Mouse (Mus musculus): ENCODE measurements at regions not wholly inside any gene's neighbourhood (a gene's known extent, or its start where the extent isn't known, plus 50 kb on each side); places are given as distances from the start of the nearest gene placed in this dataset.

- H3K4me1 ChIP-seq (ENCODE audit: control insufficient read depth, insufficient read depth, low read length) = no peaks in the 10 kb centered on the region
- DNase-seq = no peak
- no peaks in the 10 kb centered on the region for H3K27me3 ChIP-seq (ENCODE audit: control insufficient read depth, insufficient read depth, low read length)
- H3K9ac ChIP-seq (replicated peaks; ENCODE audit: low read length) = no peak overlapping the region
- no peak overlapping the region for H3K4me2 ChIP-seq (ENCODE audit: low read length)
- no peaks in the 10 kb centered on the region for H3K36me3 ChIP-seq (ENCODE audit: control insufficient read depth, insufficient read depth, low read length)
- no peak overlapping the region for H3K4me3 ChIP-seq (replicated peaks; ENCODE audit: low read depth, low read length)
- 91% methylated on average over 6 of the region's 6 CpGs for WGBS
- no peaks in the 10 kb centered on the region for H3K9me3 ChIP-seq (ENCODE audit: control insufficient read depth, low read length)
- H3K27ac ChIP-seq (replicated peaks; ENCODE audit: low read depth, low read length) = no peak overlapping the region
- ATAC-seq (ENCODE audit: low FRiP score, low TSS enrichment) = no peak
Observed at GRCm38 (mm10) chr17:67569865-67570264, 62.7 kb downstream of the Lrrc30 start.

- Histone ChIP-seq H3K4me1 (ENCODE audit: control insufficient read depth, insufficient read depth, low read length) (no peaks in the 10 kb centered on the region), H3K9me3 (ENCODE audit: control insufficient read depth, low read length) (no peaks in the 10 kb centered on the region), H3K36me3 (ENCODE audit: control insufficient read depth, insufficient read depth, low read length) (no peaks in the 10 kb centered on the region), H3K4me2 (ENCODE audit: low read length) (no peak overlapping the region), H3K27me3 (ENCODE audit: control insufficient read depth, insufficient read depth, low read length) (no peaks in the 10 kb centered on the region), H3K4me3 (replicated peaks; ENCODE audit: low read depth, low read length) (no peak overlapping the region), H3K27ac (replicated peaks; ENCODE audit: low read depth, low read length) (no peak overlapping the region), H3K9ac (replicated peaks; ENCODE audit: low read length) (no peak overlapping the region)
- WGBS = 85% methylated on average over 11 of the region's 11 CpGs
- ATAC-seq (ENCODE audit: low FRiP score, low TSS enrichment) (no peak), DNase-seq (no peak)
Observed at GRCm38 (mm10) chr17:67566216-67566615, 66.3 kb downstream of the Lrrc30 start.

GRCm38 (mm10) chr17:67565746-67566145 lies 66.8 kb downstream of the Lrrc30 start:
- WGBS = 39% methylated on average over 3 of the region's 3 CpGs

GRCm38 (mm10) chr17:67564845-67565244 lies 67.7 kb downstream of the Lrrc30 start:
- H3K9ac ChIP-seq (replicated peaks; ENCODE audit: low read length) = no peak overlapping the region
- H3K27ac ChIP-seq (replicated peaks; ENCODE audit: low read depth, low read length) = no peak overlapping the region
- no peaks in the 10 kb centered on the region for H3K4me1 ChIP-seq (ENCODE audit: control insufficient read depth, insufficient read depth, low read length)
- H3K36me3 ChIP-seq (ENCODE audit: control insufficient read depth, insufficient read depth, low read length) = no peaks in the 10 kb centered on the region
- H3K27me3 ChIP-seq (ENCODE audit: control insufficient read depth, insufficient read depth, low read length) = no peaks in the 10 kb centered on the region
- H3K4me2 ChIP-seq (ENCODE audit: low read length) = no peak overlapping the region
- no peak for ATAC-seq (ENCODE audit: low FRiP score, low TSS enrichment)
- no peak for DNase-seq
- H3K9me3 ChIP-seq (ENCODE audit: control insufficient read depth, low read length) = no peaks in the 10 kb centered on the region
- 64% methylated on average over 3 of the region's 3 CpGs for WGBS
- no peak overlapping the region for H3K4me3 ChIP-seq (replicated peaks; ENCODE audit: low read depth, low read length)

More at GRCm38 (mm10) chr17:67565746-67566145, 66.8 kb downstream of the Lrrc30 start:
- H3K9ac ChIP-seq (replicated peaks; ENCODE audit: low read length) = no peak overlapping the region
- H3K4me2 ChIP-seq (ENCODE audit: low read length) = no peak overlapping the region
- no peaks in the 10 kb centered on the region for H3K4me1 ChIP-seq (ENCODE audit: control insufficient read depth, insufficient read depth, low read length)
- no peaks in the 10 kb centered on the region for H3K36me3 ChIP-seq (ENCODE audit: control insufficient read depth, insufficient read depth, low read length)
- ATAC-seq (ENCODE audit: low FRiP score, low TSS enrichment) (no peak), DNase-seq (no peak)
- H3K9me3 ChIP-seq (ENCODE audit: control insufficient read depth, low read length) = no peaks in the 10 kb centered on the region
- no peaks in the 10 kb centered on the region for H3K27me3 ChIP-seq (ENCODE audit: control insufficient read depth, insufficient read depth, low read length)
- H3K4me3 ChIP-seq (replicated peaks; ENCODE audit: low read depth, low read length) = no peak overlapping the region
- no peak overlapping the region for H3K27ac ChIP-seq (replicated peaks; ENCODE audit: low read depth, low read length)

- H3K4me2 ChIP-seq (ENCODE audit: low read length) = no peak overlapping the region
- no peak overlapping the region for H3K27ac ChIP-seq (replicated peaks; ENCODE audit: low read depth, low read length)
- WGBS = 85% methylated on average over 7 of the region's 7 CpGs
- no peak overlapping the region for H3K4me3 ChIP-seq (replicated peaks; ENCODE audit: low read depth, low read length)
- DNase-seq (no peak), ATAC-seq (ENCODE audit: low FRiP score, low TSS enrichment) (no peak)
- H3K9me3 ChIP-seq (ENCODE audit: control insufficient read depth, low read length) = no peaks in the 10 kb centered on the region
- no peaks in the 10 kb centered on the region for H3K27me3 ChIP-seq (ENCODE audit: control insufficient read depth, insufficient read depth, low read length)
- no peaks in the 10 kb centered on the region for H3K36me3 ChIP-seq (ENCODE audit: control insufficient read depth, insufficient read depth, low read length)
- H3K4me1 ChIP-seq (ENCODE audit: control insufficient read depth, insufficient read depth, low read length) = no peaks in the 10 kb centered on the region
- H3K9ac ChIP-seq (replicated peaks; ENCODE audit: low read length) = no peak overlapping the region
Observed at GRCm38 (mm10) chr17:67563036-67563435, 69.5 kb downstream of the Lrrc30 start.

- Histone ChIP-seq H3K4me3 (replicated peaks; ENCODE audit: low read depth, low read length) (no peak overlapping the region), H3K36me3 (ENCODE audit: control insufficient read depth, insufficient read depth, low read length) (no peaks in the 10 kb centered on the region), H3K4me1 (ENCODE audit: control insufficient read depth, insufficient read depth, low read length) (no peaks in the 10 kb centered on the region), H3K27me3 (ENCODE audit: control insufficient read depth, insufficient read depth, low read length) (no peaks in the 10 kb centered on the region), H3K9me3 (ENCODE audit: control insufficient read depth, low read length) (no peaks in the 10 kb centered on the region), H3K4me2 (ENCODE audit: low read length) (no peak overlapping the region), H3K9ac (replicated peaks; ENCODE audit: low read length) (no peak overlapping the region), H3K27ac (replicated peaks; ENCODE audit: low read depth, low read length) (no peak overlapping the region)
- ATAC-seq (ENCODE audit: low FRiP score, low TSS enrichment) (no peak), DNase-seq (no peak)
- WGBS = 81% methylated on average over 4 of the region's 4 CpGs
Observed at GRCm38 (mm10) chr17:67561802-67562201, 70.7 kb downstream of the Lrrc30 start.

- Histone ChIP-seq H3K4me3 (replicated peaks; ENCODE audit: low read depth, low read length) (no peak overlapping the region), H3K4me2 (ENCODE audit: low read length) (no peak overlapping the region), H3K27ac (replicated peaks; ENCODE audit: low read depth, low read length) (no peak overlapping the region), H3K4me1 (ENCODE audit: control insufficient read depth, insufficient read depth, low read length) (no peaks in the 10 kb centered on the region), H3K9me3 (ENCODE audit: control insufficient read depth, low read length) (no peaks in the 10 kb centered on the region), H3K27me3 (ENCODE audit: control insufficient read depth, insufficient read depth, low read length) (no peaks in the 10 kb centered on the region), H3K9ac (replicated peaks; ENCODE audit: low read length) (no peak overlapping the region), H3K36me3 (ENCODE audit: control insufficient read depth, insufficient read depth, low read length) (no peaks in the 10 kb centered on the region)
- 73% methylated on average over 7 of the region's 7 CpGs for WGBS
- no peak for ATAC-seq (ENCODE audit: low FRiP score, low TSS enrichment)
- no peak for DNase-seq
Observed at GRCm38 (mm10) chr17:67557351-67557870, 75.1 kb downstream of the Lrrc30 start.

- H3K36me3 ChIP-seq (ENCODE audit: control insufficient read depth, insufficient read depth, low read length) = no peaks in the 10 kb centered on the region
- no peak overlapping the region for H3K4me3 ChIP-seq (replicated peaks; ENCODE audit: low read depth, low read length)
- no peaks in the 10 kb centered on the region for H3K9me3 ChIP-seq (ENCODE audit: control insufficient read depth, low read length)
- ATAC-seq (ENCODE audit: low FRiP score, low TSS enrichment) (no peak), DNase-seq (no peak)
- H3K4me2 ChIP-seq (ENCODE audit: low read length) = no peak overlapping the region
- no peaks in the 10 kb centered on the region for H3K27me3 ChIP-seq (ENCODE audit: control insufficient read depth, insufficient read depth, low read length)
- WGBS = 87% methylated on average over 21 of the region's 21 CpGs
- no peak overlapping the region for H3K27ac ChIP-seq (replicated peaks; ENCODE audit: low read depth, low read length)
- H3K9ac ChIP-seq (replicated peaks; ENCODE audit: low read length) = no peak overlapping the region
- H3K4me1 ChIP-seq (ENCODE audit: control insufficient read depth, insufficient read depth, low read length) = no peaks in the 10 kb centered on the region
Observed at GRCm38 (mm10) chr17:67552581-67553139, 79.9 kb downstream of the Lrrc30 start.

- ATAC-seq (ENCODE audit: low FRiP score, low TSS enrichment) (no peak), DNase-seq (no peak)
- Histone ChIP-seq H3K4me1 (ENCODE audit: control insufficient read depth, insufficient read depth, low read length) (no peaks in the 10 kb centered on the region), H3K4me2 (ENCODE audit: low read length) (no peak overlapping the region), H3K27me3 (ENCODE audit: control insufficient read depth, insufficient read depth, low read length) (no peaks in the 10 kb centered on the region), H3K9me3 (ENCODE audit: control insufficient read depth, low read length) (no peaks in the 10 kb centered on the region), H3K4me3 (replicated peaks; ENCODE audit: low read depth, low read length) (no peak overlapping the region), H3K9ac (replicated peaks; ENCODE audit: low read length) (no peak overlapping the region), H3K36me3 (ENCODE audit: control insufficient read depth, insufficient read depth, low read length) (no peaks in the 10 kb centered on the region), H3K27ac (replicated peaks; ENCODE audit: low read depth, low read length) (no peak overlapping the region)
- WGBS = 56% methylated on average over 11 of the region's 11 CpGs
Observed at GRCm38 (mm10) chr17:67548966-67549700, 83.4 kb downstream of the Lrrc30 start.

Measured in midbrain, embryonic 14.5 days (tissue).